Mouse (Mus musculus) cerebellum, adult 11 months (tissue): ENCODE data around the gene Ptcd1.
"Not testable (repeated sequence)": the region's sequence is repeated elsewhere in the genome, so short reads cannot be mapped to it uniquely, and the experiment has no call there.

ENCODE experiments used
- DNase-seq: peaks from one replicate; pipeline ENCODE4 v3.0.0; 2022

Gene Ptcd1

GRCm38 (mm10) chr5:145113416-145113815 is 53.5 kb downstream of the Ptcd1 start:
- DNase-seq, result no peak

DNA sequence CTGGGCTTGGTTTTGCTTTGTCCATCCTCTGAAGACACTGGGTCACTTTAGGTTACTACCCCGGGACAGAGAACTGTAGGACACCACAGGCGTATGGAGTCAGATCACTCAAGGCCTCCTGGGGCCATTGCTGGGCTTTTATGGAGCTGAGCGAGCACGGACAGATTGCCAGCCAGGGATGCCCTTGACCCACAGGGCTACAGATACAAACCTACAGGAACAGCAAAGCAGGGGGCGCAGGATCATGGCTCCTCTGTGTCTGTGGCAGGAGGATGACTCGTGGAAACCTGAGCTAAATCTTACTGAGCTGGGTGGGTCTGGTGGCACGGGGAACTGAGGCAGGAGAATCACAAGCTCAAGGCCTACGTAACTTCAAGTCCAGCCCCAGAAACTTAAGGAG is 54.3 kb downstream of the Ptcd1 start:
- DNase-seq, result no peak

DNA sequence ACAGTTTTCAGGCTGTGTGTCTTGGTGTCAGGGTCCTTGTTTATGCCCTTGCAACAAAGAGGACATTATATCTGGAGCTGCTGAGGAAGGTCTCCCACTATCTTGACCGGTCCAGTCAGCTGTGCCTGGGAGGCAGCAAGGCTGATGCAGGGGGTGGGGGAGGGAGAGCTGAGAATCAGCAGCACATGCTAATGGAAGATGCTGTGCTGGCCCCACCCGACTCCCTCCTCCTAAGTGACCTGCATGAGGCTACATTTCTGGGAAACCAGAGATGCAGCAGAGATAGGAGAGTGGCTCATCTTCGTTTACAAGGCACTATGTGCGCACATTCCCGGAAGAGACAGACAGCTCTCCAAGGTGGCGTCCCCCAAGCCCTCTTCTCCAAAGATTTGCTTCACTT is 56.5 kb downstream of the Ptcd1 start:
- no peak for DNase-seq

DNA sequence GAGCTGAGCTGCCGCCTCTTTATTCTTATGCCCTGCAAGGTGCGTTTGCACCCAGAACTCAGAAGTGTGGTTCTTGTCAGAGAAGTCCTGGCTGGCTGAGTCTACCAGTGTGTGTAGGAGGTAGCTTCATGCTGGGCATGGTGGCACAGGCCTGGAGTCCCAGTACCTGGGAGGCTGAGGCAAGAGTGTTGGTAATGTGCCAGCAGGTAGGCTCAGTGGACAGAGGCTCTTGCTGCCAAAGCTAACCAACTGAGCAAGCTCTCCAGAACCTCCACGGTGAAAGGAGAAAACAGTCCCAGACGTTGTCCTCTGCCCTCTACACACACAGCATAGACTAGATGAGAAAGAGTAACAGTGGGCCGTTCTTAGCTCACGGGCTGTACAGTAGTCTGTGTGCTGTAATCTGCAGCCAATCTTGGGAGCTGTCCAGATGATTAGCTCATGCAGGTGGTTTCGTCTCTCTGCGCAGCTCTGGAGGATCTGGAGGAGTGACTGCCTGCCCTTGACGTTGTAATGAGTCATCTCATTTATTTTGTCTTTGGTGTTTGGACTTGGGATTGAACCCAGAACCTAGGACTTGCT is 61.1 kb downstream of the Ptcd1 start:
- DNase-seq, result no peak

GRCm38 (mm10) chr5:145104328-145104727 is 62.6 kb downstream of the Ptcd1 start:
- no peak for DNase-seq

- no peak for DNase-seq
Measured at GRCm38 (mm10) chr5:145102706-145103105, 64.2 kb downstream of the Ptcd1 start.

DNA sequence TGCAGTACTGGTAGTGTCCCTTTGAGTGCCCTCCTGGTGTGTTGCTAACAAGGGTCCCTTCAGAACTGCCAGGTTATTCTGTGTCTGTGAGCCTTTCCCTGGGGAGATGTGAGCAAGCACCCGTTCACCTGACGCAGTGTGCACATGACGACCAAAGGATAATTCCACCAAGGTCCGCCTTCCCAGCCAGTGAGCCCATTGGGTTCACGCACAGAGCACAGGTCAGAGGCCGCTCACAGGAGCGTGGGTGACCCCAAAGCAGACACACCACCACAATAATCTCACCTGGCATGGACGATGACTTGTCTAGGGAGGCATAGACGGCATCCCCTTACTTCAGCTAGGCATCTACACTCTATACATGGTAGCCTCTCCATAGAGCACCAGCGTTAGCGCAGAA is 65.5 kb downstream of the Ptcd1 start:
- not testable (repeated sequence) for DNase-seq

DNA sequence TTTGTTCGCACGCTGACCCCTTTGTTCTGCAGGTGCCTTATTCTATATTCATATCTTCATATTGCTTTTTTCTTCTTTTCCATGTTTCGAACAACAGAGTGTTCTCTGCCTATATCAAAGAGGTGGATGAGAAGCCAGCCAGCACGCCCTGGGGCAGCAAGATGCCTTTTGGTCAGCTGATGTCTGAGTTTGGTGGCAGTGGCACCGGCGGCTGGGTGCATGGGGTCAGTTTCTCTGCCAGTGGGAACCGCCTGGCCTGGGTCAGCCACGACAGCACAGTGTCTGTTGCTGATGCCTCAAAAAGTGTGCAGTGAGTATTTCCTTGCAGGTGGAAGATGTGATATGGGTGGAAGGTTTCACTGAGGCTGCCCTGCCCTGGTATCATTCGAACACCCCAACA is 65.9 kb downstream of the Ptcd1 start:
- DNase-seq, result no peak

- DNase-seq, result no peak
Measured at GRCm38 (mm10) chr5:145098340-145098821, 68.5 kb downstream of the Ptcd1 start.
